Mouse (Mus musculus): ENCODE results near the gene Npepps. TPM values are rescaled to one million over a fixed set of nuclear protein-coding genes. Genes with fewer than 3 reads are reported as not detected.

The Npepps gene
- polyA plus RNA-seq, 1 experiment from 2014 or later = 101 TPM

- H3K9me3 ChIP-seq (ENCODE audit: control insufficient read depth, low read length) = no peaks in the 10 kb centered on the region
- no peak overlapping the region for H3K27ac ChIP-seq (ENCODE audit: low read depth, low read length)
- peaks cover 60% of the 10 kb centered on the region for H3K36me3 ChIP-seq (ENCODE audit: control insufficient read depth, insufficient read depth, low read length)
- no peak overlapping the region for H3K4me3 ChIP-seq (ENCODE audit: low read depth, low read length)
- no peak for ATAC-seq (ENCODE audit: low FRiP score)
- no peak overlapping the region for H3K4me2 ChIP-seq
- no peaks in the 10 kb centered on the region for H3K4me1 ChIP-seq (ENCODE audit: control insufficient read depth, insufficient read depth, low read length)
- H3K27me3 ChIP-seq (ENCODE audit: control insufficient read depth, insufficient read depth, low read length) = no peaks in the 10 kb centered on the region
- peak; percentile 93 for DNase-seq (ENCODE audit: low spot score, missing footprints)
- 71% methylated on average over 3 of the region's 3 CpGs for WGBS
- H3K9ac ChIP-seq (ENCODE audit: low read length) = no peak overlapping the region
These were observed 103.6 kb downstream of the Npepps start for GRCm38 (mm10) chr11:97176851-97177250.

GRCm38 (mm10) chr11:97175499-97175898 is 104.9 kb downstream of the Npepps start:
- H3K27ac ChIP-seq (ENCODE audit: low read depth, low read length) = no peak overlapping the region
- H3K27me3 ChIP-seq (ENCODE audit: control insufficient read depth, insufficient read depth, low read length) = no peaks in the 10 kb centered on the region
- WGBS = 93% methylated on average over 7 of the region's 7 CpGs
- H3K4me1 ChIP-seq (ENCODE audit: control insufficient read depth, insufficient read depth, low read length) = no peaks in the 10 kb centered on the region
- H3K9me3 ChIP-seq (ENCODE audit: control insufficient read depth, low read length) = no peaks in the 10 kb centered on the region
- H3K4me2 ChIP-seq = no peak overlapping the region
- H3K9ac ChIP-seq (ENCODE audit: low read length) = no peak overlapping the region
- peaks cover 58% of the 10 kb centered on the region for H3K36me3 ChIP-seq (ENCODE audit: control insufficient read depth, insufficient read depth, low read length)
- ATAC-seq (ENCODE audit: low FRiP score) = no peak
- H3K4me3 ChIP-seq (ENCODE audit: low read depth, low read length) = no peak overlapping the region
- no peak for DNase-seq (ENCODE audit: low spot score, missing footprints)

- DNase-seq (ENCODE audit: low spot score, missing footprints) (no peak), ATAC-seq (ENCODE audit: low FRiP score) (no peak)
These were observed 120.1 kb downstream of the Npepps start for GRCm38 (mm10) chr11:97160341-97160740.

GRCm38 (mm10) chr11:97156999-97157398 is 123.4 kb downstream of the Npepps start:
- 79% methylated on average over 7 of the region's 7 CpGs for WGBS
- Histone ChIP-seq H3K36me3 (ENCODE audit: control insufficient read depth, insufficient read depth, low read length) (peaks cover 19% of the 10 kb centered on the region), H3K4me1 (ENCODE audit: control insufficient read depth, insufficient read depth, low read length) (peaks cover 10% of the 10 kb centered on the region), H3K4me3 (ENCODE audit: low read depth, low read length) (no peak overlapping the region), H3K27me3 (ENCODE audit: control insufficient read depth, insufficient read depth, low read length) (no peaks in the 10 kb centered on the region; the same call in 1 of the 2 replicates), H3K9ac (ENCODE audit: low read length) (no peak overlapping the region), H3K9me3 (ENCODE audit: control insufficient read depth, low read length) (no peaks in the 10 kb centered on the region), H3K4me2 (no peak overlapping the region), H3K27ac (ENCODE audit: low read depth, low read length) (no peak overlapping the region; the same call in 1 of the 2 replicates)
- no peak for ATAC-seq (ENCODE audit: low FRiP score)
- DNase-seq (ENCODE audit: low spot score, missing footprints) = no peak

More at GRCm38 (mm10) chr11:97160341-97160740, 120.1 kb downstream of the Npepps start:
- Histone ChIP-seq H3K4me2 (no peak overlapping the region), H3K36me3 (ENCODE audit: control insufficient read depth, insufficient read depth, low read length) (peaks cover 45% of the 10 kb centered on the region), H3K9me3 (ENCODE audit: control insufficient read depth, low read length) (no peaks in the 10 kb centered on the region), H3K27me3 (ENCODE audit: control insufficient read depth, insufficient read depth, low read length) (no peaks in the 10 kb centered on the region), H3K4me3 (ENCODE audit: low read depth, low read length) (no peak overlapping the region), H3K9ac (ENCODE audit: low read length) (no peak overlapping the region), H3K27ac (ENCODE audit: low read depth, low read length) (no peak overlapping the region), H3K4me1 (ENCODE audit: control insufficient read depth, insufficient read depth, low read length) (no peaks in the 10 kb centered on the region)
- WGBS = 57% methylated on average over 6 of the region's 6 CpGs

Other genes starting within 250 kb of the Npepps start
- gene Lrrc46, start 239.2 kb downstream of the Npepps start, polyA plus RNA-seq (2014; fragmentation: Nextera tagmentation; extraction: Ambion mirVana) = 2.7 TPM in 2 replicates
- gene Mrpl10, start 239.1 kb downstream of the Npepps start, polyA plus RNA-seq (2014; fragmentation: Nextera tagmentation; extraction: Ambion mirVana) = 71.0 and 72.2 TPM in 2 replicates
- gene Osbpl7, start 230.0 kb downstream of the Npepps start, polyA plus RNA-seq (2014; fragmentation: Nextera tagmentation; extraction: Ambion mirVana) = 4.2 and 4.8 TPM in 2 replicates
- 0.12 and 0.14 TPM in 2 replicates for gene Tbx21, start 165.3 kb downstream of the Npepps start, polyA plus RNA-seq (2014; fragmentation: Nextera tagmentation; extraction: Ambion mirVana)
- gene Tbkbp1, start 129.1 kb downstream of the Npepps start, polyA plus RNA-seq (2014; fragmentation: Nextera tagmentation; extraction: Ambion mirVana) = 2.8 and 3.6 TPM in 2 replicates
- 111 and 116 TPM in 2 replicates for gene Kpnb1, start 92.8 kb downstream of the Npepps start, polyA plus RNA-seq (2014; fragmentation: Nextera tagmentation; extraction: Ambion mirVana)
- 56.6 and 58.9 TPM in 2 replicates for gene Mrpl45, start 35.1 kb upstream of the Npepps start, polyA plus RNA-seq (2014; fragmentation: Nextera tagmentation; extraction: Ambion mirVana)
- 0.03 TPM in 1 of 2 replicates, not detected in the other for gene Gpr179, start 71.4 kb upstream of the Npepps start, polyA plus RNA-seq (2014; fragmentation: Nextera tagmentation; extraction: Ambion mirVana)
- 3.4 and 3.7 TPM in 2 replicates for gene Socs7, start 81.9 kb upstream of the Npepps start, polyA plus RNA-seq (2014; fragmentation: Nextera tagmentation; extraction: Ambion mirVana)
- gene Arhgap23, start 134.9 kb upstream of the Npepps start, polyA plus RNA-seq (2014; fragmentation: Nextera tagmentation; extraction: Ambion mirVana) = 2.5 and 2.8 TPM in 2 replicates
- gene 4933428G20Rik, start 219.7 kb upstream of the Npepps start, polyA plus RNA-seq (2014; fragmentation: Nextera tagmentation; extraction: Ambion mirVana) = 0.11 TPM in 1 of 2 replicates, not detected in the other

Data from midbrain, embryonic 11.5 days (tissue).